Mouse (Mus musculus) heart, postnatal 4 days (tissue): ENCODE measurements around the gene Olfr584. TPM values are rescaled to one million over a fixed set of nuclear protein-coding genes. Genes with fewer than 3 reads are reported as not detected.

Experiments used
- DNase-seq: peaks from one replicate; pipeline ENCODE4 v3.0.0; 2021
- total RNA-seq, 2 experiments: library from RNA; stranded (reverse); gene quantifications; 2 replicates each; pipeline ENCODE4 v1.2.3; 2021

The Olfr584 gene
- total RNA-seq, result not detected

- no peak for DNase-seq
Observed at GRCm38 (mm10) chr7:103081585-103081984, at the start of gene Olfr584. Gene Olfr584 (plus strand): TSS chr7:103081885.

GRCm38 (mm10) chr7:103037724-103038123, 44.0 kb upstream of the Olfr584 start, which contains the start of gene Olfr582:
Gene Olfr582 (plus strand): TSS chr7:103038024.
- no peak for DNase-seq

- DNase-seq, result no peak
Observed at GRCm38 (mm10) chr7:103051000-103051399, 30.7 kb upstream of the Olfr584 start, which contains the start of gene Olfr583. Gene Olfr583 (plus strand): TSS chr7:103051300.

GRCm38 (mm10) chr7:103097420-103097819, 15.7 kb downstream of the Olfr584 start, which contains the start of gene Olfr585:
Gene Olfr585 (plus strand): TSS chr7:103097720.
- DNase-seq, result no peak

GRCm38 (mm10) chr7:103119406-103119805, 37.7 kb downstream of the Olfr584 start:
- no peak for DNase-seq

- no peak for DNase-seq
Observed at GRCm38 (mm10) chr7:103125538-103125937, 43.9 kb downstream of the Olfr584 start, which contains the start of gene Olfr586. Gene Olfr586 (minus strand): TSS chr7:103125638.

Other genes starting within 250 kb of the Olfr584 start
- not detected for gene Olfr566, start 223.1 kb upstream of the Olfr584 start, total RNA-seq
- gene Olfr568, start 204.8 kb upstream of the Olfr584 start, total RNA-seq, result not detected
- gene Olfr569, start 191.0 kb upstream of the Olfr584 start, total RNA-seq, result not detected
- not detected for gene Olfr570, start 187.3 kb upstream of the Olfr584 start, total RNA-seq
- not detected for gene Olfr571, start 164.3 kb upstream of the Olfr584 start, total RNA-seq
- gene Olfr572, start 157.5 kb upstream of the Olfr584 start, total RNA-seq, result not detected
- gene Olfr573-ps1, start 139.3 kb upstream of the Olfr584 start, total RNA-seq, result not detected
- not detected for gene Olfr574, start 133.4 kb upstream of the Olfr584 start, total RNA-seq
- not detected for gene Olfr575, start 123.1 kb upstream of the Olfr584 start, total RNA-seq
- not detected for gene Olfr576, start 119.2 kb upstream of the Olfr584 start, total RNA-seq
- gene Olfr577, start 105.9 kb upstream of the Olfr584 start, total RNA-seq, result not detected
- gene Olfr578, start 92.6 kb upstream of the Olfr584 start, total RNA-seq, result not detected
- gene Olfr582, start 43.9 kb upstream of the Olfr584 start, total RNA-seq, result not detected
- not detected for gene Olfr583, start 30.6 kb upstream of the Olfr584 start, total RNA-seq
- not detected for gene Olfr585, start 15.8 kb downstream of the Olfr584 start, total RNA-seq
- gene Olfr586, start 43.8 kb downstream of the Olfr584 start, total RNA-seq, result not detected
- not detected for gene Olfr588-ps1, start 59.0 kb downstream of the Olfr584 start, total RNA-seq
- not detected for gene Olfr589, start 74.5 kb downstream of the Olfr584 start, total RNA-seq
- not detected for gene Olfr591, start 96.5 kb downstream of the Olfr584 start, total RNA-seq
- gene Olfr592, start 102.9 kb downstream of the Olfr584 start, total RNA-seq, result not detected
- gene Olfr593, start 130.0 kb downstream of the Olfr584 start, total RNA-seq, result not detected
- not detected for gene Olfr594, start 135.1 kb downstream of the Olfr584 start, total RNA-seq
- gene Usp17ld, start 170.6 kb downstream of the Olfr584 start, total RNA-seq, result not detected
- gene Olfr596, start 223.8 kb downstream of the Olfr584 start, total RNA-seq, result not detected
- gene Olfr597, start 234.4 kb downstream of the Olfr584 start, total RNA-seq, result not detected
- gene Olfr598, start 241.7 kb downstream of the Olfr584 start, total RNA-seq, result not detected